Comparison of ENCODE assay signal across 8 mouse cellular contexts in genomic region chr13:100743346-100744035, GRCm38 (mm10). TPM values are rescaled to one million over a fixed set of nuclear protein-coding genes. Genes with fewer than 3 reads are reported as not detected.
DNase-seq lines count a peak whose midpoint lies in the region; ATAC-seq and TF ChIP-seq lines count a peak whose summit lies in the region.

No protein-coding gene starts in this region.

- peaks cover 17% of the 10 kb centered on the region for H3K79me2 ChIP-seq in MEL (ENCODE audit: control insufficient read depth, insufficient read depth, low read length, poor library complexity)

- peak overlapping the region; percentile 72 to 80 for H3K4me3 ChIP-seq in MEL (ENCODE audit: control insufficient read depth in 1 of 2, insufficient read depth in 1 of 2, low read depth in 2 of 2, low read length in 2 of 2)
- H3K4me3 ChIP-seq in heart, embryonic 16.5 days (ENCODE audit: low read length), result peak overlapping the region; percentile 86
- peak overlapping the region; percentile 70 for H3K4me3 ChIP-seq in limb, embryonic 13.5 days
- peak overlapping the region; percentile 94 for H3K4me3 ChIP-seq in stomach, embryonic 16.5 days (replicated peaks; ENCODE audit: low read length)

- WGBS in heart, embryonic 16.5 days, result 54% methylated on average over 11 of the region's 11 CpGs
- WGBS in limb, embryonic 13.5 days, result 68% methylated on average over 11 of the region's 11 CpGs
- 42% methylated on average over 11 of the region's 11 CpGs for WGBS in stomach, embryonic 16.5 days

- H3K9me3 ChIP-seq in MEL (replicated peaks; ENCODE audit: insufficient read depth, low read length), result no peaks in the 10 kb centered on the region
- H3K9me3 ChIP-seq in heart, embryonic 16.5 days (replicated peaks; ENCODE audit: control insufficient read depth, low read length), result no peaks in the 10 kb centered on the region
- H3K9me3 ChIP-seq in limb, embryonic 13.5 days, result no peaks in the 10 kb centered on the region
- no peaks in the 10 kb centered on the region for H3K9me3 ChIP-seq in stomach, embryonic 16.5 days (replicated peaks; ENCODE audit: control insufficient read depth, low read length)

- TF ChIP-seq EP300 in MEL (IDR thresholded peaks at IDR 0.05; ENCODE audit: low read depth in 1 of 2, low read length in 2 of 2), result peak; percentile 59 to 73

- TF ChIP-seq POLR2A in MEL (IDR thresholded peaks at IDR 0.05; ENCODE audit: control insufficient read depth in 1 of 2, insufficient read depth in 1 of 2, low read depth in 1 of 2, low read length in 2 of 2, poor library complexity in 1 of 2), result no peak

- TF ChIP-seq CTCF in MEL (IDR thresholded peaks at IDR 0.05 in 2 of 3, conservative IDR thresholded peaks at IDR 0.05 in 1 of 3; ENCODE audit: control insufficient read depth in 1 of 3, insufficient read depth in 1 of 3, low read depth in 2 of 3, low read length in 3 of 3, poor library complexity in 1 of 3, severe bottlenecking in 1 of 3), result no peak

- peak; percentile 32 for DNase-seq in cerebellum, adult 9-11 months
- no peak for DNase-seq in cerebellum, postnatal 36 days
- DNase-seq in MEL (ENCODE audit: low read depth, low spot score), result no peak
- DNase-seq in left cerebral cortex, postnatal 25 days (ENCODE audit: low spot score in 2 of 2), result no peak
- DNase-seq in layer of hippocampus, postnatal 25 days (ENCODE audit: extremely low spot score in 1 of 2, low spot score in 1 of 2), result no peak

- peaks cover 0 to 20% of the 10 kb centered on the region in 2 experiments; a peak in 2 of 4 replicates for H3K36me3 ChIP-seq in MEL (ENCODE audit: control insufficient read depth in 1 of 2, insufficient read depth in 2 of 2, low read length in 2 of 2)
- H3K36me3 ChIP-seq in heart, embryonic 16.5 days (ENCODE audit: control insufficient read depth, insufficient read depth), result peaks cover 3% of the 10 kb centered on the region; the same call in 1 of the 2 replicates
- peaks cover 4% of the 10 kb centered on the region; the same call in 1 of the 2 replicates for H3K36me3 ChIP-seq in limb, embryonic 13.5 days
- H3K36me3 ChIP-seq in stomach, embryonic 16.5 days (ENCODE audit: control insufficient read depth, insufficient read depth, low read length), result no peaks in the 10 kb centered on the region

- peak overlapping the region; percentile 79 for H3K9ac ChIP-seq in MEL (ENCODE audit: control insufficient read depth, low read depth, low read length, poor library complexity, severe bottlenecking)
- H3K9ac ChIP-seq in heart, embryonic 16.5 days (ENCODE audit: low read length), result peak overlapping the region; percentile 93
- peak overlapping the region; percentile 78 for H3K9ac ChIP-seq in limb, embryonic 13.5 days
- H3K9ac ChIP-seq in stomach, embryonic 16.5 days (ENCODE audit: low read length), result peak overlapping the region; percentile 93

- peak; percentile 16 for ATAC-seq in heart, embryonic 16.5 days (replicated peaks; ENCODE audit: extremely low read depth, insufficient read depth, low FRiP score)
- peak; percentile 16; the same call in 1 of the 2 replicates for ATAC-seq in limb, embryonic 13.5 days (ENCODE audit: low FRiP score, low read depth)
- ATAC-seq in stomach, embryonic 16.5 days (ENCODE audit: insufficient read depth, low FRiP score), result peak; percentile 19

- intact Hi-C loops in left cerebral cortex, postnatal 25 days (cut with DNase I), result loop anchor here (5.0 kb wide), 1 partner anchor 89 kb away; the partner anchor contains the start of gene Slc30a5

- peak overlapping the region; percentile 77 for H3K27ac ChIP-seq in MEL (ENCODE audit: control insufficient read depth, low read depth, low read length)
- peak overlapping the region; percentile 99 for H3K27ac ChIP-seq in heart, embryonic 16.5 days (ENCODE audit: low read length)
- peak overlapping the region; percentile 87; the same call in 1 of the 2 replicates for H3K27ac ChIP-seq in limb, embryonic 13.5 days
- peak overlapping the region; percentile 98 for H3K27ac ChIP-seq in stomach, embryonic 16.5 days (ENCODE audit: low read length)

- no peak for TF ChIP-seq RAD21 in MEL (IDR thresholded peaks at IDR 0.05; ENCODE audit: low read depth, low read length)

- H3K4me2 ChIP-seq in heart, embryonic 16.5 days (ENCODE audit: low read depth, low read length), result peak overlapping the region; percentile 70
- H3K4me2 ChIP-seq in limb, embryonic 13.5 days (replicated peaks), result peak overlapping the region; percentile 66
- H3K4me2 ChIP-seq in stomach, embryonic 16.5 days (ENCODE audit: low read depth, low read length), result peak overlapping the region; percentile 68

- H3K4me1 ChIP-seq in MEL (ENCODE audit: control insufficient read depth in 1 of 2, insufficient read depth in 2 of 2, low read length in 2 of 2), result peaks cover 2 to 22% of the 10 kb centered on the region in 2 experiments; a peak in 3 of 4 replicates
- peaks cover 10% of the 10 kb centered on the region for H3K4me1 ChIP-seq in heart, embryonic 16.5 days (ENCODE audit: control insufficient read depth, insufficient read depth, low read length)
- H3K4me1 ChIP-seq in limb, embryonic 13.5 days, result peaks cover 12% of the 10 kb centered on the region
- H3K4me1 ChIP-seq in stomach, embryonic 16.5 days (ENCODE audit: control insufficient read depth, insufficient read depth, low read length), result peaks cover 11% of the 10 kb centered on the region

- no peaks in the 10 kb centered on the region for H3K27me3 ChIP-seq in MEL (ENCODE audit: control insufficient read depth in 1 of 2, insufficient read depth in 2 of 2, low read length in 2 of 2)
- no peaks in the 10 kb centered on the region for H3K27me3 ChIP-seq in heart, embryonic 16.5 days (ENCODE audit: control insufficient read depth, insufficient read depth, low read length)
- no peaks in the 10 kb centered on the region for H3K27me3 ChIP-seq in limb, embryonic 13.5 days
- no peaks in the 10 kb centered on the region for H3K27me3 ChIP-seq in stomach, embryonic 16.5 days (ENCODE audit: control insufficient read depth, insufficient read depth, low read length)

TF ChIP-seq in MEL, 35 proteins besides CTCF, POLR2A, EP300 and RAD21 (continues in another document):
- TF ChIP-seq NRF1 (IDR thresholded peaks at IDR 0.05; ENCODE audit: insufficient read depth, low read depth, low read length, poor library complexity, severe bottlenecking) (no peak), GATA1 (IDR thresholded peaks at IDR 0.05; ENCODE audit: low read depth, low read length) (peak; percentile 75), TCF12 (IDR thresholded peaks at IDR 0.05; ENCODE audit: low read depth, low read length) (peak; percentile 64), NELFE (IDR thresholded peaks at IDR 0.05; ENCODE audit: low read depth, low read length) (no peak), CHD2 (IDR thresholded peaks at IDR 0.05; ENCODE audit: low read length) (no peak), MXI1 (IDR thresholded peaks at IDR 0.05; ENCODE audit: low read depth, low read length) (no peak), ZC3H11A (IDR thresholded peaks at IDR 0.05; ENCODE audit: low read depth, low read length) (no peak), POLR2AphosphoS2 (IDR thresholded peaks at IDR 0.05; ENCODE audit: low read length) (no peak), HCFC1 (IDR thresholded peaks at IDR 0.05; ENCODE audit: low read depth, low read length) (peak; percentile 48; the same call in 1 of the 2 replicates), USF2 (IDR thresholded peaks at IDR 0.05; ENCODE audit: borderline replicate concordance in 1 of 2, insufficient read depth in 1 of 2, low read depth in 1 of 2, low read length in 2 of 2) (no peak), ZMIZ1 (IDR thresholded peaks at IDR 0.05; ENCODE audit: low read depth, low read length) (no peak)

RNA-seq across cellular contexts. Expression of gene Mrps36, which starts 1.0 kb away (rescaled TPM):
- total RNA-seq in MEL (2012; rRNA removed), result 60.4 and 73.1 TPM in 2 replicates
- 10 to 100 TPM in 1 of 2 experiments, not detected in 1; 91.1 TPM for polyA plus RNA-seq in MEL (2012; ENCODE audit: insufficient read depth in 1 of 2, insufficient read length in 2 of 2, low read depth in 1 of 2, low replicate concordance in 2 of 2, missing spikeins in 1 of 2)
- 246 and 254 TPM in 2 replicates for polyA plus RNA-seq in heart, embryonic 16.5 days (2015; fragmentation: Nextera tagmentation; extraction: Ambion mirVana)
- polyA plus RNA-seq in limb, embryonic 13.5 days (2015; fragmentation: Nextera tagmentation; extraction: Ambion mirVana), result 100.0 and 102 TPM in 2 replicates
- 147 and 163 TPM in 2 replicates for polyA plus RNA-seq in stomach, embryonic 16.5 days (2015; fragmentation: Nextera tagmentation; extraction: Ambion mirVana)
- 10 to 100 TPM; 56.5 to 61.3 TPM for total RNA-seq in left cerebral cortex, postnatal 25 days (2021)
- total RNA-seq in layer of hippocampus, postnatal 25 days (2021), result 10 to 100 TPM; 55.9 to 56.0 TPM

RNA-seq across cellular contexts. Expression of gene Cdk7, which starts 12.8 kb away (rescaled TPM):
- total RNA-seq in MEL (2012; rRNA removed), result 63.0 and 67.7 TPM in 2 replicates
- 10 to 100 TPM in 1 of 2 experiments, not detected in 1; 87.1 TPM for polyA plus RNA-seq in MEL (2012; ENCODE audit: insufficient read depth in 1 of 2, insufficient read length in 2 of 2, low read depth in 1 of 2, low replicate concordance in 2 of 2, missing spikeins in 1 of 2)
- polyA plus RNA-seq in heart, embryonic 16.5 days (2015; fragmentation: Nextera tagmentation; extraction: Ambion mirVana), result 64.4 and 67.7 TPM in 2 replicates
- 109 and 112 TPM in 2 replicates for polyA plus RNA-seq in limb, embryonic 13.5 days (2015; fragmentation: Nextera tagmentation; extraction: Ambion mirVana)
- 69.4 and 78.0 TPM in 2 replicates for polyA plus RNA-seq in stomach, embryonic 16.5 days (2015; fragmentation: Nextera tagmentation; extraction: Ambion mirVana)
- total RNA-seq in left cerebral cortex, postnatal 25 days (2021), result 10 to 100 TPM; 35.3 to 39.3 TPM
- 10 to 100 TPM; 36.3 to 38.6 TPM for total RNA-seq in layer of hippocampus, postnatal 25 days (2021)

RNA-seq across cellular contexts. Expression of gene Cenph, which starts 32.2 kb away (rescaled TPM):
- 32.2 and 33.3 TPM in 2 replicates for total RNA-seq in MEL (2012; rRNA removed)
- 10 to 100 TPM in 1 of 2 experiments, not detected in 1; 48.8 TPM for polyA plus RNA-seq in MEL (2012; ENCODE audit: insufficient read depth in 1 of 2, insufficient read length in 2 of 2, low read depth in 1 of 2, low replicate concordance in 2 of 2, missing spikeins in 1 of 2)
- polyA plus RNA-seq in heart, embryonic 16.5 days (2015; fragmentation: Nextera tagmentation; extraction: Ambion mirVana), result 14.6 and 16.7 TPM in 2 replicates
- polyA plus RNA-seq in limb, embryonic 13.5 days (2015; fragmentation: Nextera tagmentation; extraction: Ambion mirVana), result 40.2 and 40.7 TPM in 2 replicates
- polyA plus RNA-seq in stomach, embryonic 16.5 days (2015; fragmentation: Nextera tagmentation; extraction: Ambion mirVana), result 24.9 and 25.7 TPM in 2 replicates
- under 1 TPM; 0.53 to 0.57 TPM for total RNA-seq in left cerebral cortex, postnatal 25 days (2021)
- total RNA-seq in layer of hippocampus, postnatal 25 days (2021), result 1 to 10 TPM in 1 of 2 experiments, under 1 TPM in 1; 0.42 to 1.1 TPM

RNA-seq across cellular contexts. Expression of gene Ccnb1, which starts 42.9 kb away (rescaled TPM):
- 139 and 185 TPM in 2 replicates for total RNA-seq in MEL (2012; rRNA removed)
- 100 to 1,000 TPM; 229 to 682 TPM for polyA plus RNA-seq in MEL (2012; ENCODE audit: insufficient read depth in 1 of 2, insufficient read length in 2 of 2, low read depth in 1 of 2, low replicate concordance in 2 of 2, missing spikeins in 1 of 2)
- polyA plus RNA-seq in heart, embryonic 16.5 days (2015; fragmentation: Nextera tagmentation; extraction: Ambion mirVana), result 187 and 205 TPM in 2 replicates
- 241 and 246 TPM in 2 replicates for polyA plus RNA-seq in limb, embryonic 13.5 days (2015; fragmentation: Nextera tagmentation; extraction: Ambion mirVana)
- polyA plus RNA-seq in stomach, embryonic 16.5 days (2015; fragmentation: Nextera tagmentation; extraction: Ambion mirVana), result 173 and 187 TPM in 2 replicates
- 1 to 10 TPM; 1.7 to 1.8 TPM for total RNA-seq in left cerebral cortex, postnatal 25 days (2021)
- total RNA-seq in layer of hippocampus, postnatal 25 days (2021), result 1 to 10 TPM; 1.5 TPM
